Mouse (Mus musculus) ES-E14 (cell line): ENCODE data around the gene Dkkl1.

Experiments used
- CHD2 ChIP-seq: IDR thresholded peaks from 2 replicates; pipeline ENCODE4 v1.6.1; 2014; ENCODE audit warnings: mild to moderate bottlenecking, low read depth, low read length, inconsistent platforms
- HCFC1 ChIP-seq: IDR thresholded peaks from 2 replicates; pipeline ENCODE4 v1.6.1; 2012; ENCODE audit warnings: low read length, inconsistent platforms, borderline replicate concordance; ENCODE audit not compliant: insufficient read depth
- ZNF384 ChIP-seq: IDR thresholded peaks from 2 replicates; pipeline ENCODE4 v1.6.1; 2012; ENCODE audit warnings: low read depth, low read length, inconsistent platforms

DNA sequence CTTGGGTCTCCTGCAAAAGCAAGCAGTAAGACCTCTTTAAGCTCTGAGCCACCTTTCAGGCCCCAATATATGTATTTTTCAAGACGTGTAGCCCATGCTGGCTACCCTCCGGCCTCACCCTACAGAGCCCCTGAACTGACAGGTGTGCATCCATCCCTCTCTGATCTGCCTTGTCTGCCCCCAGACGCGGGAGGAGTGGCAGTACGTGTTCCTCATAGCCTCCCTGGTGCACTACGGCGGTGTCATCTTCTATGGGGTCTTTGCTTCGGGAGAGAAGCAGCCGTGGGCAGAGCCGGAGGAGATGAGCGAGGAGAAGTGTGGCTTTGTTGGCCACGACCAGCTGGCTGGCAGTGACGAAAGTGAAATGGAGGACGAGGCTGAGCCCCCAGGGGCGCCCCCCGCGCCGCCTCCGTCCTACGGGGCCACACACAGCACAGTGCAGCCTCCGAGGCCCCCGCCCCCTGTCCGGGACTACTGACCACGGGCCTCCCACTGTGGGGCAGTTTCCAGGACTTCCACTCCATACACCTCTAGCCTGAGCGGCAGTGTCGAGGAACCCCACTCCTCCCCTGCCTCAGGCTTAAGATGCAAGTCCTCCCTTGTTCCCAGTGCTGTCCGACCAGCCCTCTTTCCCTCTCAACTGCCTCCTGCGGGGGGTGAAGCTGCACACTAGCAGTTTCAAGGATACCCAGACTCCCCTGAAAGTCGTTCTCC is 37.2 kb downstream of the Dkkl1 start:
- TF ChIP-seq HCFC1 (no peak), ZNF384 (no peak), CHD2 (no peak)
